Mouse (Mus musculus): ENCODE measurements at regions not wholly inside any gene's neighbourhood (a gene's known extent, or its start where the extent isn't known, plus 50 kb on each side); places are given as distances from the start of the nearest gene placed in this dataset.

- no peaks in the 10 kb centered on the region for H3K36me3 ChIP-seq (ENCODE audit: insufficient read depth, low read length)
- ATAC-seq (replicated peaks; ENCODE audit: low FRiP score, low read depth) (no peak), DNase-seq (ENCODE audit: low spot score) (no peak)
- no peaks in the 10 kb centered on the region for H3K4me1 ChIP-seq (replicated peaks; ENCODE audit: insufficient read depth, low read length)
- 79% methylated on average over 2 of the region's 2 CpGs for WGBS
- no peak overlapping the region for H3K9ac ChIP-seq (ENCODE audit: low read depth, low read length)
- no peak overlapping the region for H3K27ac ChIP-seq
- no peaks in the 10 kb centered on the region for H3K27me3 ChIP-seq (ENCODE audit: insufficient read depth, low read length)
- no peak for TF ChIP-seq CTCF (IDR thresholded peaks at IDR 0.05; ENCODE audit: low read depth)
- no peak overlapping the region for H3K4me2 ChIP-seq (ENCODE audit: low read length)
- no peak overlapping the region for H3K4me3 ChIP-seq (replicated peaks; ENCODE audit: low read depth, low read length)
- no peaks in the 10 kb centered on the region for H3K9me3 ChIP-seq (replicated peaks; ENCODE audit: low read length)
Measured at GRCm38 (mm10) chr8:17863388-17863787, 1114.7 kb downstream of the Defb40 start.

Measured in kidney, postnatal 0 days (tissue).